Mouse (Mus musculus): ENCODE measurements at regions not wholly inside any gene's neighbourhood (a gene's known extent, or its start where the extent isn't known, plus 50 kb on each side); places are given as distances from the start of the nearest gene placed in this dataset.

DNA sequence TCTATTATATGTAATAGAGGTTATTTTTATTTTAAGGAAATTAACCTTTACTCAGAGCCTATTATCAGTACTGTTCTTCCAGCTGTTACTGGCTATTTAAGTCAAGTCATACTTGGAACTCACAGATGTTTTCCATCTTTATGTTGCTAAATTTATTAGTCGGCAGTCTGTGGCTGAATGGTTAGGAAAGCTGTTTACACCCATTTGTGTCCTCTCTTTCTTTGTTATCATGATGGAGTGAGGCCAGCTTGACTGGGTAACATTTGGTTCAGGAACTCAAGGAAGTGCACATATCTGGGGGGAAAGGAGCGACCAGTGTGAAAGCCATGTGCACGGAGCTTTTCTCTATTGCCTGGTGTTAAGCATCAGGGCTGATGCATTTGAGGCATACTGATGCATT, 160.4 kb upstream of the Klf12 start:
- Histone ChIP-seq H3K9me3 (ENCODE audit: control insufficient read depth, low read length) (no peaks in the 10 kb centered on the region), H3K36me3 (ENCODE audit: control insufficient read depth, insufficient read depth, low read length) (no peaks in the 10 kb centered on the region), H3K9ac (ENCODE audit: low read length) (no peak overlapping the region), H3K4me1 (replicated peaks; ENCODE audit: control insufficient read depth, insufficient read depth, low read length) (0 out of 2 replicates have a peak, but pooled peaks cover 3% of the 10 kb centered on the region), H3K27ac (ENCODE audit: low read length) (no peak overlapping the region), H3K27me3 (ENCODE audit: control insufficient read depth, insufficient read depth, low read depth, low read length) (no peaks in the 10 kb centered on the region), H3K4me3 (ENCODE audit: low read length) (no peak overlapping the region), H3K4me2 (ENCODE audit: low read depth, low read length) (no peak overlapping the region)
- WGBS = 50% methylated on average over 3 of the region's 3 CpGs
- peak; percentile 74 for ATAC-seq (ENCODE audit: low read depth)

DNA sequence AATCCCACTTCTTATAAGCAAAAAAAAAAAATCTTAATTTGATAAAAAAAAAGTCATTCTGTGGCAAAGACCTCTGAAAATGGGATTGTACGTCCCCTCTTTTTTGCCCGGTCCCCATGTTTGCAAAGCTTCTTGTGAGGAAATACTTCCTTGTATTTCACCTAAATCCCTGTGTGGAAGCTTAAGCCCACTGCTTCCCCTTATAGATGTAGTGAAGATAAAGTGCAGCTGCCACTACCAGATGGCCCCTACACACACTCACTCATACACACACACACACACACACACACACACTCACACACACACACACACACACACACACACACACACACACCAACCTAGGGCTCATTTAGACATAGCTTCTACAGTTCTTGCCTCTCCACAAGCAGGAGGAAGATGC, 159.6 kb upstream of the Klf12 start:
- no peak for ATAC-seq (ENCODE audit: low read depth)
- 48% methylated on average over 2 of the region's 2 CpGs for WGBS
- H3K9me3 ChIP-seq (ENCODE audit: control insufficient read depth, low read length) = no peaks in the 10 kb centered on the region
- H3K27me3 ChIP-seq (ENCODE audit: control insufficient read depth, insufficient read depth, low read depth, low read length) = no peaks in the 10 kb centered on the region
- 0 out of 2 replicates have a peak, but pooled peaks cover 3% of the 10 kb centered on the region for H3K4me1 ChIP-seq (replicated peaks; ENCODE audit: control insufficient read depth, insufficient read depth, low read length)
- H3K9ac ChIP-seq (ENCODE audit: low read length) = no peak overlapping the region
- no peak overlapping the region for H3K27ac ChIP-seq (ENCODE audit: low read length)
- H3K36me3 ChIP-seq (ENCODE audit: control insufficient read depth, insufficient read depth, low read length) = no peaks in the 10 kb centered on the region
- no peak overlapping the region for H3K4me3 ChIP-seq (ENCODE audit: low read length)
- H3K4me2 ChIP-seq (ENCODE audit: low read depth, low read length) = no peak overlapping the region

DNA sequence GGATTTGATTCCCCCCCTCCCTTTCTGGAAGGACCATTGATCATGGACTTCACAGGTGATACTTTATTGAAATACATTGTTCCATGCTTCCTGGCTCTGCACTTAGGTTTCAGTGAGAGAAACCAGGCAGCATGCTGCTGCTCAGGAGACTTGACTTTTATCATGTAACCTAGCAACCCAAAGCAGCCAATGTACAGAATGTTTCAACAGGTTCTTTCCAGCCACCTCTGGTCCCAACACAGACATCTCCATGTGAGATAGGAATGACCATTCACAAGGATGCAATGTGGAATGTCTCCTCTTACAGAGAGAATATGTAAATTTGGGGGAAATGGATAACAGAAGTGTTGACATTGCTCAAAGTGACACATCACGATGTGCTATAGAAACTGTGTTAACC, 153.1 kb upstream of the Klf12 start:
- Histone ChIP-seq H3K4me2 (ENCODE audit: low read depth, low read length) (no peak overlapping the region), H3K27me3 (ENCODE audit: control insufficient read depth, insufficient read depth, low read depth, low read length) (no peaks in the 10 kb centered on the region), H3K27ac (ENCODE audit: low read length) (no peak overlapping the region), H3K9me3 (ENCODE audit: control insufficient read depth, low read length) (no peaks in the 10 kb centered on the region), H3K9ac (ENCODE audit: low read length) (no peak overlapping the region), H3K4me1 (replicated peaks; ENCODE audit: control insufficient read depth, insufficient read depth, low read length) (no peaks in the 10 kb centered on the region), H3K4me3 (ENCODE audit: low read length) (no peak overlapping the region), H3K36me3 (ENCODE audit: control insufficient read depth, insufficient read depth, low read length) (no peaks in the 10 kb centered on the region)
- ATAC-seq (ENCODE audit: low read depth) = no peak
- WGBS = 48% methylated on average over 1 of the region's 1 CpGs

DNA sequence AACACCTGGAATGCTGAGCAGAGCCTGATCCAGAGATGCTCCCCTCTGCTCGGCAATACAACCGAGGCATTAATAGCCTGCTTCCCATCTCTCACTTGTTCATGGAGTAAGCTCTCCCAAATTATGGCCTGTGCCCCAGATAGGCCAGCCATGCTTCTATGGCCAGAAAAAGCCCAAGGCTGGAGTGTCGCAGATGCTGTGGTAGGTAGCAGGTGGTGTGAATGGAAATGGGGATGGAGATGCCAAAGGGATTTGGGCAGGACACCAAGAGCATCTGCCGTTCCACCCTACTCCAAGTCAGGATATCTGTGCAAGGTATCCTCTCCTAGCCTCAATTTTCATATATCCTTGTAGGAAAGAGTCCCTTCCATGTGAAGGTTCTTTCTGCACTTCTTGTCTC, 145.2 kb upstream of the Klf12 start:
- Histone ChIP-seq H3K36me3 (ENCODE audit: control insufficient read depth, insufficient read depth, low read length) (no peaks in the 10 kb centered on the region), H3K4me3 (ENCODE audit: low read length) (no peak overlapping the region), H3K27me3 (ENCODE audit: control insufficient read depth, insufficient read depth, low read depth, low read length) (no peaks in the 10 kb centered on the region), H3K9me3 (ENCODE audit: control insufficient read depth, low read length) (no peaks in the 10 kb centered on the region), H3K27ac (ENCODE audit: low read length) (no peak overlapping the region), H3K4me1 (replicated peaks; ENCODE audit: control insufficient read depth, insufficient read depth, low read length) (no peaks in the 10 kb centered on the region), H3K4me2 (ENCODE audit: low read depth, low read length) (no peak overlapping the region), H3K9ac (ENCODE audit: low read length) (no peak overlapping the region)
- 87% methylated on average over 4 of the region's 4 CpGs for WGBS
- no peak for ATAC-seq (ENCODE audit: low read depth)

DNA sequence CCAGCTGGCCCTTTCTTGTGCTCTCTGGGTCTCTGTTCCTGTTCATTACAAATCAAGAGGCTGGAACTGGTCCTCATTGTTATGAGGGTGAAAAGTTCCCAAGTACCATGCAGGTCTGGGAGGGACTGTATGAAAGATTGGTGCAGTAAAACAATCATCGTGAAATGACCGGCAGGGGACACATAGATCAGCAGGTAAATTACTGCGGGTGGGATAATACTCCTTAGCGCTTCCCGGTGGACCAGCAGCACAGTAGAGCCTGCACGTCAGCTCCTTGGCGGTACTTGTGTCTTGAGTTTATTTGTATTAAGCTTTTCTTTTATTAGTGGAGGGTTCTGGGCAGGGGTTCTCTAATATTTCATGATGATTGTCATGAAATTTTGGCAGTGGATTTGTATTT, 141.9 kb upstream of the Klf12 start:
- Histone ChIP-seq H3K4me1 (replicated peaks; ENCODE audit: control insufficient read depth, insufficient read depth, low read length) (no peaks in the 10 kb centered on the region), H3K4me2 (ENCODE audit: low read depth, low read length) (no peak overlapping the region), H3K4me3 (ENCODE audit: low read length) (no peak overlapping the region), H3K27ac (ENCODE audit: low read length) (no peak overlapping the region), H3K36me3 (ENCODE audit: control insufficient read depth, insufficient read depth, low read length) (no peaks in the 10 kb centered on the region), H3K9ac (ENCODE audit: low read length) (no peak overlapping the region), H3K27me3 (ENCODE audit: control insufficient read depth, insufficient read depth, low read depth, low read length) (no peaks in the 10 kb centered on the region), H3K9me3 (ENCODE audit: control insufficient read depth, low read length) (no peaks in the 10 kb centered on the region)
- ATAC-seq (ENCODE audit: low read depth) = no peak
- WGBS = 81% methylated on average over 7 of the region's 7 CpGs

DNA sequence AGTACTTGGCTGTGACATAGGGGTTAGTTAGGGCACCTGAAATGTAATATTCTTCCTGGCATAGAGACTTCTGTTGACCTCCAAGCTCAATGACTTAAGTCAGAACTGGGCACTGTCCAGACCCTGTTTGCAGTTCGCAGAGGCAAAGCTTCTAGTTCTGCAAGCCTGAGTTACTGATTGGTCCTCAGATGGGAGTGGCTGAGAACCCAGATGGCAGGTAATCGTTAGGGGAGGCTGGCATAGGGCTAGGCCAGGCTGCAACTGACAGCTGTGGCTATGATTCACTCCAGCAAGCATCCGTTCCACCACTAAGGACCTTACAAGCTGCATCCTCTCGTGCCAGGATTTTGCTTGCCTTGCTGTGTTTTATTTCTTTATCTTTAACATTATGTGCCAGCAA, 139.3 kb upstream of the Klf12 start:
- H3K27ac ChIP-seq (ENCODE audit: low read length) = no peak overlapping the region
- H3K4me3 ChIP-seq (ENCODE audit: low read length) = no peak overlapping the region
- no peaks in the 10 kb centered on the region for H3K4me1 ChIP-seq (replicated peaks; ENCODE audit: control insufficient read depth, insufficient read depth, low read length)
- ATAC-seq (ENCODE audit: low read depth) = no peak
- 52% methylated on average over 4 of the region's 4 CpGs for WGBS
- no peaks in the 10 kb centered on the region for H3K36me3 ChIP-seq (ENCODE audit: control insufficient read depth, insufficient read depth, low read length)
- H3K27me3 ChIP-seq (ENCODE audit: control insufficient read depth, insufficient read depth, low read depth, low read length) = no peaks in the 10 kb centered on the region
- no peak overlapping the region for H3K4me2 ChIP-seq (ENCODE audit: low read depth, low read length)
- no peaks in the 10 kb centered on the region for H3K9me3 ChIP-seq (ENCODE audit: control insufficient read depth, low read length)
- no peak overlapping the region for H3K9ac ChIP-seq (ENCODE audit: low read length)

DNA sequence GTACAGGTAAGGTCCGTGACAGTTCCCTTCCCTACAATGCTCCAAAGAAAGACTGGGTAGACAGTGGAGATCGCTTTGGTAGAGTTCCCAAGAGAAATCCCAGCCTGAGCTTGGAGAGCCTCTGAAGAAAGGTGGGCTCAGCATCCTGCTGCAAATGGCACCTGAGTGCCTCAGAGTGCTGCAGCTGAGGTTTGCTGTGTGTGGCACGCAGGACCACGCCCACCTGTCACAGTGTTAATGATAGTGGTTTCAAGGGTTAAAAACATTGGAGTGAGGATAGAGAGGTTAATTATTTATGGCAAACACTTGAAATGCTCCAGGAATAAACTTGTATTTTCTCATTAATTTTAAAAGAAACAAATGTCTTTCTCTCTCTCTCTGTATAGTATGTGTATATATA, 137.2 kb upstream of the Klf12 start:
- no peak overlapping the region for H3K4me3 ChIP-seq (ENCODE audit: low read length)
- no peak overlapping the region for H3K27ac ChIP-seq (ENCODE audit: low read length)
- H3K4me2 ChIP-seq (ENCODE audit: low read depth, low read length) = no peak overlapping the region
- WGBS = 69% methylated on average over 4 of the region's 4 CpGs
- no peaks in the 10 kb centered on the region for H3K9me3 ChIP-seq (ENCODE audit: control insufficient read depth, low read length)
- H3K9ac ChIP-seq (ENCODE audit: low read length) = no peak overlapping the region
- H3K27me3 ChIP-seq (ENCODE audit: control insufficient read depth, insufficient read depth, low read depth, low read length) = no peaks in the 10 kb centered on the region
- ATAC-seq (ENCODE audit: low read depth) = no peak
- H3K4me1 ChIP-seq (replicated peaks; ENCODE audit: control insufficient read depth, insufficient read depth, low read length) = no peaks in the 10 kb centered on the region
- H3K36me3 ChIP-seq (ENCODE audit: control insufficient read depth, insufficient read depth, low read length) = no peaks in the 10 kb centered on the region

DNA sequence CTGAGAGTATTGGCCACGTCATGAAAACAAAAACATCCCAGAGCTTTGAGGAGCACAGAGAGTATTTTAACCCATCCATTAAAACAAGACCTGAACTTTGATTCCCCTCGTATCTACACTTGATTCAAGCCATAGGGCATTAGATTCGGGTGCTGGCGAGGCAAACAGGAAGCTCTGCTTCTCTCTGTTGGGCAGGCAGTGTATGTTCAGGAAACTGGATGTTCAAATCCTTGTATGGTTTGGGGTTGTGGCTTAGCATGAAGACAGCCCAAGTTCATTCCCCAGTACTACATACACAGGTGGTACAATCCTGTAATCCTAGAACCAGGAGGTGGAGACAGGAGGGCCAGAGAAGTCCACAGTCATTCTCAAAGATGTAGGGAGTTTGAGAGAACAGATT, 130.6 kb upstream of the Klf12 start:
- WGBS = 55% methylated on average over 4 of the region's 4 CpGs
- Histone ChIP-seq H3K4me1 (replicated peaks; ENCODE audit: control insufficient read depth, insufficient read depth, low read length) (no peaks in the 10 kb centered on the region), H3K4me2 (ENCODE audit: low read depth, low read length) (no peak overlapping the region), H3K27me3 (ENCODE audit: control insufficient read depth, insufficient read depth, low read depth, low read length) (no peaks in the 10 kb centered on the region), H3K9me3 (ENCODE audit: control insufficient read depth, low read length) (no peaks in the 10 kb centered on the region), H3K9ac (ENCODE audit: low read length) (no peak overlapping the region), H3K36me3 (ENCODE audit: control insufficient read depth, insufficient read depth, low read length) (no peaks in the 10 kb centered on the region), H3K4me3 (ENCODE audit: low read length) (no peak overlapping the region), H3K27ac (ENCODE audit: low read length) (no peak overlapping the region)
- no peak for ATAC-seq (ENCODE audit: low read depth)

DNA sequence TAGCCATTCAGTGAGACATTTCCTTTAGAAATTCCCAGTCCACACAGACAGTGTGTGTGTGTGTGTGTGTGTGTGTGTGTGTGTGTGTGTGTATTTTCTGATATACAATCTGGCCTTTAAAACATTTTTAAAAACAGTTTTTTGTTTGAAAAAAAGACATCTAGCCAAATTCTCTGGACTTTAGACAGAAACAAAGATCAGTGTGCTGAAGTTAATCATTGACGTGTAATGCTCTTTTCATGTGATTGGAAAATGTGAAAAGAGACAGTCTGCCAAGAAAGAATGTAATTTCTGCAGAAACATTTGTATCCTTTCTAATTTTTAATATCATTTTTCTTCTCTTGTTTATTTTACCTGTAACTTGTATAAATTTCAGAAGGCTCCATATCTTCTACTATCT, 127.7 kb upstream of the Klf12 start:
- 80% methylated on average over 1 of the region's 1 CpGs for WGBS

DNA sequence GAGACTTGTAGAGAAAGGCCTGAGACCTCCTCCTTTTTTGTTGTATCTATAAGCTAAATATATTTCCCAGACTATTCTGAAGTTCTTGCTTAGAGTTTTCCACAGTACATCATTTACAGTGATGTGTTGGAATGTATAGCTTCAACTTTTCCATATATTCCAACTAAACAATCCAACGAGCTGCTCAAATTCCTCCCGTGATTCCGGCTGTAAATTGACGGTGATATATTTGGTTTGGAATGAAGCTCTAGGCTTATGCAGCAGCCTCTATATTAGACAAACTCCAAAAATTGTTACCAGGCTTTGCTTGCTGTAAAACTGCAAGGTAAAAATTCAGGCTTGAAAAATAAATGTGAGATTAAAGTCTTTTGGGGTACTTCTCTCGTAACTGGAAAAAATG, 112.7 kb upstream of the Klf12 start:
- Histone ChIP-seq H3K4me1 (replicated peaks; ENCODE audit: control insufficient read depth, insufficient read depth, low read length) (no peaks in the 10 kb centered on the region), H3K9me3 (ENCODE audit: control insufficient read depth, low read length) (no peaks in the 10 kb centered on the region), H3K4me3 (ENCODE audit: low read length) (no peak overlapping the region), H3K9ac (ENCODE audit: low read length) (no peak overlapping the region), H3K27ac (ENCODE audit: low read length) (no peak overlapping the region), H3K36me3 (ENCODE audit: control insufficient read depth, insufficient read depth, low read length) (no peaks in the 10 kb centered on the region), H3K27me3 (ENCODE audit: control insufficient read depth, insufficient read depth, low read depth, low read length) (no peaks in the 10 kb centered on the region), H3K4me2 (ENCODE audit: low read depth, low read length) (no peak overlapping the region)
- ATAC-seq (ENCODE audit: low read depth) = no peak
- 48% methylated on average over 5 of the region's 5 CpGs for WGBS

More for the DNA sequence above, 127.7 kb upstream of the Klf12 start:
- Histone ChIP-seq H3K4me2 (ENCODE audit: low read depth, low read length) (no peak overlapping the region), H3K27ac (ENCODE audit: low read length) (no peak overlapping the region), H3K9ac (ENCODE audit: low read length) (no peak overlapping the region), H3K9me3 (ENCODE audit: control insufficient read depth, low read length) (no peaks in the 10 kb centered on the region), H3K27me3 (ENCODE audit: control insufficient read depth, insufficient read depth, low read depth, low read length) (no peaks in the 10 kb centered on the region), H3K4me3 (ENCODE audit: low read length) (no peak overlapping the region), H3K36me3 (ENCODE audit: control insufficient read depth, insufficient read depth, low read length) (no peaks in the 10 kb centered on the region), H3K4me1 (replicated peaks; ENCODE audit: control insufficient read depth, insufficient read depth, low read length) (no peaks in the 10 kb centered on the region)
- no peak for ATAC-seq (ENCODE audit: low read depth)
